Mouse (Mus musculus) ES-E14 (cell line): Measurements from ENCODE around the gene Rab1b. TPM values are rescaled to one million over a fixed set of nuclear protein-coding genes. Genes with fewer than 3 reads are reported as not detected.

Experiments used
- DNase-seq: peaks from one replicate; pipeline ENCODE4 v3.0.0-alpha.2; 2013; ENCODE audit warnings: low read depth, low spot score
- H3K27ac ChIP-seq: 2 replicates; pipeline ENCODE4 v1.5.1; 2012; ENCODE audit warnings: low read depth, mild to moderate bottlenecking, low read length, moderate library complexity, mixed read lengths; ENCODE audit not compliant: poor library complexity, insufficient read depth, severe bottlenecking
- H3K36me3 ChIP-seq: 2 replicates; pipeline ENCODE4 v1.6.1; 2012; ENCODE audit warnings: mild to moderate bottlenecking, low read length, moderate library complexity, mixed read lengths; ENCODE audit not compliant: control insufficient read depth, poor library complexity, insufficient read depth, severe bottlenecking
- H3K4me1 ChIP-seq, 2 experiments: fragments of 150-350 bp in 1 of 2; sonication (generic) in 1 of 2; 2 replicates each; pipeline ENCODE4 v1.6.1; 2012; ENCODE audit warnings: low read length in 2 of 2, mild to moderate bottlenecking in 1 of 2, mixed read lengths in 1 of 2; ENCODE audit not compliant: control insufficient read depth in 2 of 2, insufficient read depth in 2 of 2, poor library complexity in 1 of 2
- H3K4me3 ChIP-seq, 2 experiments: fragments of 150-350 bp in 1 of 2; sonication (generic) in 1 of 2; 2 replicates each; pipeline ENCODE4 v1.5.1; 2012; ENCODE audit warnings: low read length in 2 of 2, low read depth in 1 of 2, mild to moderate bottlenecking in 1 of 2, mixed read lengths in 1 of 2; ENCODE audit not compliant: insufficient read depth in 1 of 2, poor library complexity in 1 of 2, severe bottlenecking in 1 of 2
- H3K9ac ChIP-seq: 2 replicates; pipeline ENCODE4 v1.6.1; 2012; ENCODE audit warnings: low read depth, mild to moderate bottlenecking, low read length, mixed read lengths; ENCODE audit not compliant: poor library complexity, insufficient read depth, severe bottlenecking
- H3K9me3 ChIP-seq: fragments of 150-350 bp; sonication (generic); 2 replicates; pipeline ENCODE4 v1.6.1; 2012; ENCODE audit warnings: low read depth, mild to moderate bottlenecking, low read length; ENCODE audit not compliant: control insufficient read depth, insufficient read depth
- CHD2 ChIP-seq: IDR thresholded peaks from 2 replicates; pipeline ENCODE4 v1.6.1; 2014; ENCODE audit warnings: mild to moderate bottlenecking, low read depth, low read length, inconsistent platforms
- HCFC1 ChIP-seq: IDR thresholded peaks from 2 replicates; pipeline ENCODE4 v1.6.1; 2012; ENCODE audit warnings: low read length, inconsistent platforms, borderline replicate concordance; ENCODE audit not compliant: insufficient read depth
- MAFK ChIP-seq: IDR thresholded peaks from 2 replicates; pipeline ENCODE4 v1.6.1; 2014; ENCODE audit warnings: mild to moderate bottlenecking, low read depth, low read length, inconsistent platforms; ENCODE audit not compliant: insufficient read depth
- ZC3H11A ChIP-seq: IDR thresholded peaks from 2 replicates; pipeline ENCODE4 v1.6.1; 2012; ENCODE audit warnings: low read depth, mild to moderate bottlenecking, inconsistent platforms, low read length, borderline replicate concordance
- ZNF384 ChIP-seq: IDR thresholded peaks from 2 replicates; pipeline ENCODE4 v1.6.1; 2012; ENCODE audit warnings: low read depth, low read length, inconsistent platforms
- in situ Hi-C, 2 experiments: fragments of 600-800 bp; cut with MboI; formaldehyde crosslinking; loops; one replicate each; pipeline ENCODE4 v1.15.1; 2025; ENCODE audit warnings: low sequenced_read_pairs in 2 of 2, inconsistent platforms in 1 of 2; ENCODE audit not compliant: unreplicated experiment in 2 of 2
- total RNA-seq: library from RNA; depleted of rRNA; stranded (reverse); fragments of 300-350 nt; gene quantifications from 2 replicates; pipeline ENCODE4 v1.2.3, GENCODE M21; 2012

The Rab1b gene
- total RNA-seq, 1 experiment = 96.9 TPM

- H3K36me3 ChIP-seq = peaks cover 30% of the 10 kb centered on the region
- peak overlapping the region; percentile 88; the same call in 1 of the 2 replicates for H3K27ac ChIP-seq
- peak overlapping the region; percentile 96 for H3K9ac ChIP-seq
- TF ChIP-seq CHD2 (no peak), ZC3H11A (no peak), ZNF384 (no peak), HCFC1 (no peak), MAFK (no peak)
- in situ Hi-C loops = no loop called here
- DNase-seq = no peak
- peaks cover 0 to 17% of the 10 kb centered on the region in 2 experiments; a peak in 2 of 4 replicates for H3K4me1 ChIP-seq
- H3K9me3 ChIP-seq = no peaks in the 10 kb centered on the region
- peak overlapping the region; percentile 89 to 97 for H3K4me3 ChIP-seq
Measured at GRCm38 (mm10) chr19:5106074-5106473, 798 bp downstream of the Rab1b start.

DNA sequence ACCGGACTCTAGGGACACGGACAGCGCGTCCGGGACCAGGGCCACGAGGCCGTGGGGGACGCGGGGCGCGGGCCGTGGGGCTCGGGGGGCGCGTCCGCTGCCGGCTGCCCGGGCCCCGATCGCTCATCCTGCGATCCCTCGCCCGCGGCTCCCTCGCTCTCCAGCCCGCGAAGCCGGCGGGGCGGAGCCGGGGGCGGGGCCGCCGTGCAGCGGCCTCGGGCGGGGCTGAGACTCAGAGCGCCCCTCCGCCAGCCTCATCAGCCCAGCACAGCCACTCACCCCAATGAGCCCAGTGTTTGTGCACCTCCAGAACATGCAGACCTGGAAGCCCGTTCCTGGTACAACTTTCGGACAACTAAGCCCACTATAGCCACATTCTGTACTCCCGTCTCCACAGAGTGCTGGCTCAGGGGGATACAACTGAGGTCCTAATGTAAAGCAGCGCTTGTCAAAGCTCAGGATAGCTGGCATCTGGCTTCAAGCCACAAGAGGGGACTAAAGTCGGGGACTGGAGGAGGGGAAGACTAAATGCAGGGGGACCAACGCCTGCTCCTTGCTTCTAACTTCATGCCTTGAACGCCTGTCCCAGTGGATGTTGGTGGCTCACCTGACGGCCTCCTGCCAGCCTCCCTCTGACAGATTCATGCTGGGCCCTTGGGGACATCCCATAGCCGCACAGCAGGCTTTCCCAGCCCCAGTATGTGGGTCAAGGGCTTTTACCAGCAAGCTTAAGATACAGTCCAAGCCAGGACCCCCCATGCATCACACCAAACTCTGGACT is 8.3 kb downstream of the Rab1b start, which contains the start of gene Cnih2:
Gene Cnih2 (minus strand): TSS at position 159 of the 781 bp plus-strand sequence.
- Histone ChIP-seq H3K36me3 (peaks cover 31% of the 10 kb centered on the region), H3K27ac (no peak within 1 kb of the TSS), H3K9ac (peak within 1 kb of the TSS; percentile 74), H3K4me1 (peaks cover 0 to 20% of the 10 kb centered on the region in 2 experiments; a peak in 1 of 4 replicates), H3K9me3 (no peaks in the 10 kb centered on the region), H3K4me3 (peak within 1 kb of the TSS; percentile 64 to 72; a peak in 3 of 4 replicates)
- DNase-seq = no peak
- TF ChIP-seq CHD2 (no peak), HCFC1 (no peak), ZNF384 (no peak), ZC3H11A (no peak), MAFK (no peak)
- in situ Hi-C loops = no loop called here

- Histone ChIP-seq H3K4me3 (peak overlapping the region; percentile 64 to 72; a peak in 3 of 4 replicates), H3K36me3 (peaks cover 24% of the 10 kb centered on the region), H3K27ac (no peak overlapping the region), H3K9me3 (no peaks in the 10 kb centered on the region), H3K4me1 (peaks cover 0 to 20% of the 10 kb centered on the region in 2 experiments; a peak in 1 of 4 replicates), H3K9ac (peak overlapping the region; percentile 74)
- in situ Hi-C loops = no loop called here
- DNase-seq = no peak
- TF ChIP-seq ZNF384 (no peak), ZC3H11A (no peak), MAFK (no peak), CHD2 (no peak), HCFC1 (no peak)
Measured at GRCm38 (mm10) chr19:5097521-5098362, 9.1 kb downstream of the Rab1b start.

DNA sequence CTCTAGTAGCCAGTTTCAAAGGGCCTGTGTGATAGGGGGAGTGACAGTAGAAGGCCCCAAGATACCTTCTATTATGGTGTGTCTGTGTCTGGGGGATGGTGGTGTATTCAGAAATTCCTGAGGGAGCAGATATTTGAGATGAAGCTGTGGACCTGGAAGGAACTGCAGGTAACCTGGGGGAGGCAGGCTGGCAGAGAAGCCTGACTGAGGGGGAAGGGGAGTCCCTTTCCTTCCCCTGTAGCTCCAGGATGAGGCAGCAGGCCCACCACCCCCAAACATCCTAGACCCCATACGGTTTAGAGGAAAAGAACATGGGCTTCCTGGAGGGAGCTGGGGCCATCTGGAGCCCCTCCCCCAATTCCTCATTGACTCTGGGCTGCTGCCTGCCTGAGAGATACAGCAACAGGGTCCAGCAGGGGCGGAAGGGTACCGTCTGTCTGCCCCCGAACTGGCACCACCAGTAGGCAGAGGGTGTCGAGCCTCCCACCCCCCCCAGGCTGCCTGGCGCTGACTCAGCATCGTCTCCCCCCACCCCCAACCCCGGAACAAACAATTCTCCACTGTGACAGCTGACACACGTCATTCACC is 10.9 kb downstream of the Rab1b start:
- H3K36me3 ChIP-seq = peaks cover 24% of the 10 kb centered on the region
- no peak overlapping the region for H3K27ac ChIP-seq
- H3K4me3 ChIP-seq = no peak overlapping the region
- H3K9ac ChIP-seq = no peak overlapping the region
- no peak for DNase-seq
- in situ Hi-C loops = no loop called here
- TF ChIP-seq ZNF384 = no peak
- no peak for TF ChIP-seq HCFC1
- TF ChIP-seq CHD2 = no peak
- no peak for TF ChIP-seq MAFK
- no peak for TF ChIP-seq ZC3H11A
- H3K4me1 ChIP-seq = peaks cover 0 to 18% of the 10 kb centered on the region in 2 experiments; a peak in 1 of 4 replicates
- H3K9me3 ChIP-seq = no peaks in the 10 kb centered on the region
